Mouse (Mus musculus): ENCODE data around the gene Wdtc1.

DNA sequence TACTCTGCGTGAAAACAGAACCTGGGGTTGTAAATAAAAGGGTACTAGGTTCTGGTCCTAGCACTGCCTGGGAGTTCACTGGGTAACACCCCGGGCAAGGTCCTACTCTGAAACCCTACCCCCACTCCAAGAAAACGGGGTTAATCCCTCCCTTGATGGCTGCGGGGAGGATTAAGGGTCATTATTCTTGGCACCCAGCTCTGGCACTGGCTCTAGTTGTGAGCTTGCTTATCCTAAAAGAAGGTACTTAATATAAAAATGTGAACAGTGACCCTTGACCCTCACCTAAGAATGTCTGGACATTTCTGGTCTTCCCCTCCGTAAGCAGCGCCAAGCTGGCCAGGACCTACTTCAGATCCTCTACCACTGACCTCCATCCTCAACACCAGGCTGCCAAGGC is 20.0 kb downstream of the Wdtc1 start:
- no peak for TF ChIP-seq CTCF (IDR thresholded peaks at IDR 0.05; ENCODE audit: low read depth, low read length)
- TF ChIP-seq POLR2AphosphoS5 (IDR thresholded peaks at IDR 0.05; ENCODE audit: insufficient replicate concordance, low read depth, low read length): no peak
- TF ChIP-seq GATA1 (IDR thresholded peaks at IDR 0.05; ENCODE audit: borderline replicate concordance, low read length): no peak

Data from G1E (cell line).